Mouse (Mus musculus): ENCODE results near the gene Gga2.

GRCm38 (mm10) chr7:121968816-121969215 is 52.2 kb downstream of the Gga2 start:
- TF ChIP-seq POLR2AphosphoS2 (IDR thresholded peaks at IDR 0.05; ENCODE audit: low read depth, low read length) (no peak), HCFC1 (IDR thresholded peaks at IDR 0.05; ENCODE audit: low read depth, low read length) (no peak), POLR2A (IDR thresholded peaks at IDR 0.05; ENCODE audit: low read depth, low read length) (no peak), EP300 (IDR thresholded peaks at IDR 0.05; ENCODE audit: low read length) (no peak), CTCF (conservative IDR thresholded peaks at IDR 0.05 in 1 of 2, IDR thresholded peaks at IDR 0.05 in 1 of 2; ENCODE audit: low read depth in 2 of 2, low read length in 2 of 2) (no peak), ZNF384 (IDR thresholded peaks at IDR 0.05; ENCODE audit: low read depth, low read length) (no peak), NELFE (IDR thresholded peaks at IDR 0.05; ENCODE audit: low read depth, low read length) (no peak), MAZ (IDR thresholded peaks at IDR 0.05; ENCODE audit: low read depth, low read length) (no peak)
